Mouse (Mus musculus): ENCODE results near the gene Btbd19.

The Btbd19 gene

GRCm38 (mm10) chr4:117125348-117125909 is at the start of gene Btbd19:
Gene Btbd19 (minus strand): TSS chr4:117125725.
- peak; percentile 57 for DNase-seq (ENCODE audit: low spot score)

GRCm38 (mm10) chr4:117169936-117170335 is 44.4 kb upstream of the Btbd19 start:
- DNase-seq (ENCODE audit: low spot score), result no peak

GRCm38 (mm10) chr4:117161183-117161582 is 35.7 kb upstream of the Btbd19 start:
- no peak for DNase-seq (ENCODE audit: low spot score)

GRCm38 (mm10) chr4:117159666-117160065 is 34.1 kb upstream of the Btbd19 start:
- DNase-seq (ENCODE audit: low spot score), result no peak

- no peak for DNase-seq (ENCODE audit: low spot score)
Measured at GRCm38 (mm10) chr4:117156372-117156771, 30.8 kb upstream of the Btbd19 start.

- DNase-seq (ENCODE audit: low spot score), result peak; percentile 75
Measured at GRCm38 (mm10) chr4:117155792-117156355, 30.3 kb upstream of the Btbd19 start, which contains the start of gene Rps8. Gene Rps8 (minus strand): TSS chr4:117156243.

- DNase-seq (ENCODE audit: low spot score), result no peak
Measured at GRCm38 (mm10) chr4:117155020-117155791, 29.7 kb upstream of the Btbd19 start.

- no peak for DNase-seq (ENCODE audit: low spot score)
Measured at GRCm38 (mm10) chr4:117152714-117153113, 27.2 kb upstream of the Btbd19 start.

- DNase-seq (ENCODE audit: low spot score), result no peak
Measured at GRCm38 (mm10) chr4:117151416-117151815, 25.9 kb upstream of the Btbd19 start.

GRCm38 (mm10) chr4:117150212-117150733 is 24.7 kb upstream of the Btbd19 start:
- DNase-seq (ENCODE audit: low spot score), result no peak

- no peak for DNase-seq (ENCODE audit: low spot score)
Measured at GRCm38 (mm10) chr4:117149291-117150211, 24.0 kb upstream of the Btbd19 start.

GRCm38 (mm10) chr4:117148815-117149214 is 23.3 kb upstream of the Btbd19 start:
- no peak for DNase-seq (ENCODE audit: low spot score)

GRCm38 (mm10) chr4:117148047-117148713 is 22.7 kb upstream of the Btbd19 start:
- no peak for DNase-seq (ENCODE audit: low spot score)

GRCm38 (mm10) chr4:117146176-117146575 is 20.7 kb upstream of the Btbd19 start:
- no peak for DNase-seq (ENCODE audit: low spot score)

GRCm38 (mm10) chr4:117145248-117145647 is 19.7 kb upstream of the Btbd19 start:
- no peak for DNase-seq (ENCODE audit: low spot score)

- DNase-seq (ENCODE audit: low spot score), result no peak
Measured at GRCm38 (mm10) chr4:117143023-117143422, 17.5 kb upstream of the Btbd19 start.

GRCm38 (mm10) chr4:117140613-117141012 is 15.1 kb upstream of the Btbd19 start:
- no peak for DNase-seq (ENCODE audit: low spot score)

- DNase-seq (ENCODE audit: low spot score), result no peak
Measured at GRCm38 (mm10) chr4:117139217-117139612, 13.7 kb upstream of the Btbd19 start.

- no peak for DNase-seq (ENCODE audit: low spot score)
Measured at GRCm38 (mm10) chr4:117138295-117139216, 13.0 kb upstream of the Btbd19 start.

GRCm38 (mm10) chr4:117136034-117136433 is 10.5 kb upstream of the Btbd19 start:
- DNase-seq (ENCODE audit: low spot score), result no peak
